Mouse (Mus musculus) adrenal gland, adult (tissue): Measurements from ENCODE around the gene Ehd1.
"Not testable (repeated sequence)": the region's sequence is repeated elsewhere in the genome, so short reads cannot be mapped to it uniquely, and the experiment has no call there.

ENCODE experiments used
- DNase-seq, 2 experiments: peaks; one replicate each; pipeline ENCODE4 v3.0.0; 2022 to 2023; ENCODE audit warnings: low spot score in 1 of 2; ENCODE audit not compliant: inconsistent age in 2 of 2

Gene Ehd1

GRCm38 (mm10) chr19:6278439-6279073 is 2.0 kb downstream of the Ehd1 start:
- no peak for DNase-seq

- DNase-seq = peak in 1 of 2 experiments; percentile 56
Observed at GRCm38 (mm10) chr19:6279481-6280144, 3.1 kb downstream of the Ehd1 start.

- no peak for DNase-seq
Observed at GRCm38 (mm10) chr19:6280554-6280953, 4.0 kb downstream of the Ehd1 start.

- DNase-seq = no peak
Observed at GRCm38 (mm10) chr19:6281122-6282020, 4.8 kb downstream of the Ehd1 start.

GRCm38 (mm10) chr19:6283001-6283400 is 6.5 kb downstream of the Ehd1 start:
- DNase-seq = no peak

GRCm38 (mm10) chr19:6284502-6284901 is 8.0 kb downstream of the Ehd1 start:
- no peak for DNase-seq

GRCm38 (mm10) chr19:6285226-6285625 is 8.7 kb downstream of the Ehd1 start:
- DNase-seq = no peak

GRCm38 (mm10) chr19:6285632-6286433 is 9.3 kb downstream of the Ehd1 start:
- DNase-seq = no peak

GRCm38 (mm10) chr19:6286434-6287401 is 10.2 kb downstream of the Ehd1 start:
- DNase-seq = no peak

- DNase-seq = no peak
Observed at GRCm38 (mm10) chr19:6288236-6288894, 11.8 kb downstream of the Ehd1 start.

- no peak for DNase-seq
Observed at GRCm38 (mm10) chr19:6289696-6290238, 13.2 kb downstream of the Ehd1 start.

- not testable (repeated sequence) for DNase-seq
Observed at GRCm38 (mm10) chr19:6290720-6291116, 14.2 kb downstream of the Ehd1 start.

GRCm38 (mm10) chr19:6291117-6291781 is 14.7 kb downstream of the Ehd1 start:
- DNase-seq = peak in 1 of 2 experiments; percentile 68

- peak in 1 of 2 experiments; percentile 60 for DNase-seq
Observed at GRCm38 (mm10) chr19:6292262-6292661, 15.7 kb downstream of the Ehd1 start.

- DNase-seq = peak in 1 of 2 experiments; percentile 38
Observed at GRCm38 (mm10) chr19:6294301-6294700, 17.8 kb downstream of the Ehd1 start.

GRCm38 (mm10) chr19:6296551-6297210 is 20.2 kb downstream of the Ehd1 start:
- peak in 1 of 2 experiments; percentile 66 for DNase-seq

- DNase-seq = peak; percentile 93 to 96
Observed at GRCm38 (mm10) chr19:6297641-6298040, 21.1 kb downstream of the Ehd1 start.

- peak in 1 of 2 experiments; percentile 38 for DNase-seq
Observed at GRCm38 (mm10) chr19:6299003-6299402, 22.5 kb downstream of the Ehd1 start.
